Mouse (Mus musculus): ENCODE measurements around the gene Sult1a1. TPM values are rescaled to one million over a fixed set of nuclear protein-coding genes. Genes with fewer than 3 reads are reported as not detected.

The Sult1a1 gene
- total and polyA plus RNA-seq, 2 experiments from 2014 or later = 17.5 to 18.4 TPM

DNA sequence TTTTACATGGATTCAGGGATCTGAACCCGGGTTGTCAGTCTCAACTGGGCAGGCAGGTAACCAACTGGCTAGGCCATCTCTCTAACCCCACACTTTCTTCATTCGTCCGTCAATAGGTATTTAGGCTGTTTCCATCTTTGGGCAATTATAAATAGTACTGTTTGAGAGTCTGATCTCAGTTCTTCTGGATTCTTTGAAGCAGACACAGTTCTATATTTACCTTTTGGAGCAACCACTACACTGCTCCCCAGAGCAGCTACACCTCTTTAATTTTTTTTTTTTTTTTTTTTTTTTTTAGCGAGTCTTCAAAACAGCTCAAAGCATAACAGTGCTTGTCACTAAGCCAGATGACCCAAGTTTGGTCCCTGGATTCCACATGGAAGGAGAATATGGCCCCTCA, 39.4 kb upstream of the Sult1a1 start:
- no peak for ATAC-seq (ENCODE audit: low FRiP score)
- DNase-seq (ENCODE audit: low spot score) = no peak
- Histone ChIP-seq H3K4me1 (ENCODE audit: insufficient read depth, low read length) (no peaks in the 10 kb centered on the region), H3K4me2 (ENCODE audit: low read depth, low read length, poor library complexity, severe bottlenecking) (no peak overlapping the region), H3K27me3 (ENCODE audit: insufficient read depth, low read length) (no peaks in the 10 kb centered on the region), H3K9me3 (ENCODE audit: low read length) (no peaks in the 10 kb centered on the region), H3K36me3 (ENCODE audit: insufficient read depth, low read length) (no peaks in the 10 kb centered on the region), H3K27ac (ENCODE audit: low read depth, low read length) (no peak overlapping the region), H3K9ac (replicated peaks; ENCODE audit: low read length, poor library complexity, severe bottlenecking) (no peak overlapping the region), H3K4me3 (ENCODE audit: low read depth, low read length) (no peak overlapping the region)
- WGBS = 86% methylated on average over 4 of the region's 4 CpGs
- no peak for TF ChIP-seq CTCF (IDR thresholded peaks at IDR 0.05)

DNA sequence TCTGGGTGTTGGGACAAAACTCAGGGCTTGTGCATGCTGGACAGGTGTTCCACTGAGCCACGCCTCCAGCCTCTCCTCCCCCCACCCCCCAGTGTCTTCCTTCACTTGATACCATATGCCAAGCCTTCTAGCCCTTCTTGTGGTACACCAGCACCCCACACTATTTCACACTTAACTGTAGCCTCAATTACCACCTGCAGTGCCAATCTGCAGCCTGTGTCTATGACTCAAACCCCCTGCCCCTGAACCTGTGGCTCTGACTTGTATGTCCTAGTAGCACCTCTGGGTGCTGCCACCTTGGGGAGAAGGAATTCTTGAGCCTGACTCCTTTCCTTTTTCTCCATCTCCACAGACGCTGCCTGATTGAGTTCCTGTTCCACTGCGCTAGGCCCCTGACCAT, 35.7 kb upstream of the Sult1a1 start:
- Histone ChIP-seq H3K27me3 (ENCODE audit: insufficient read depth, low read length) (no peaks in the 10 kb centered on the region), H3K36me3 (ENCODE audit: insufficient read depth, low read length) (no peaks in the 10 kb centered on the region), H3K4me1 (ENCODE audit: insufficient read depth, low read length) (no peaks in the 10 kb centered on the region), H3K4me3 (ENCODE audit: low read depth, low read length) (no peak overlapping the region), H3K27ac (ENCODE audit: low read depth, low read length) (no peak overlapping the region), H3K9ac (replicated peaks; ENCODE audit: low read length, poor library complexity, severe bottlenecking) (no peak overlapping the region), H3K4me2 (ENCODE audit: low read depth, low read length, poor library complexity, severe bottlenecking) (no peak overlapping the region), H3K9me3 (ENCODE audit: low read length) (no peaks in the 10 kb centered on the region)
- DNase-seq (ENCODE audit: low spot score) (no peak), ATAC-seq (ENCODE audit: low FRiP score) (no peak)
- no peak for TF ChIP-seq CTCF (IDR thresholded peaks at IDR 0.05)
- WGBS = 78% methylated on average over 3 of the region's 3 CpGs

GRCm38 (mm10) chr7:126710266-126710665, 34.0 kb upstream of the Sult1a1 start:
- H3K9me3 ChIP-seq (ENCODE audit: low read length) = no peaks in the 10 kb centered on the region
- no peaks in the 10 kb centered on the region for H3K36me3 ChIP-seq (ENCODE audit: insufficient read depth, low read length)
- TF ChIP-seq CTCF (IDR thresholded peaks at IDR 0.05) = no peak
- no peak overlapping the region for H3K4me2 ChIP-seq (ENCODE audit: low read depth, low read length, poor library complexity, severe bottlenecking)
- H3K4me1 ChIP-seq (ENCODE audit: insufficient read depth, low read length) = no peaks in the 10 kb centered on the region
- no peak overlapping the region for H3K9ac ChIP-seq (replicated peaks; ENCODE audit: low read length, poor library complexity, severe bottlenecking)
- 83% methylated on average over 4 of the region's 4 CpGs for WGBS
- H3K27me3 ChIP-seq (ENCODE audit: insufficient read depth, low read length) = no peaks in the 10 kb centered on the region
- H3K4me3 ChIP-seq (ENCODE audit: low read depth, low read length) = no peak overlapping the region
- no peak overlapping the region for H3K27ac ChIP-seq (ENCODE audit: low read depth, low read length)
- DNase-seq (ENCODE audit: low spot score) = no peak
- ATAC-seq (ENCODE audit: low FRiP score) = no peak

GRCm38 (mm10) chr7:126708175-126708952, 32.1 kb upstream of the Sult1a1 start:
- Histone ChIP-seq H3K4me1 (ENCODE audit: insufficient read depth, low read length) (no peaks in the 10 kb centered on the region), H3K36me3 (ENCODE audit: insufficient read depth, low read length) (no peaks in the 10 kb centered on the region), H3K9me3 (ENCODE audit: low read length) (no peaks in the 10 kb centered on the region), H3K4me3 (ENCODE audit: low read depth, low read length) (no peak overlapping the region), H3K27me3 (ENCODE audit: insufficient read depth, low read length) (no peaks in the 10 kb centered on the region), H3K9ac (replicated peaks; ENCODE audit: low read length, poor library complexity, severe bottlenecking) (no peak overlapping the region), H3K4me2 (ENCODE audit: low read depth, low read length, poor library complexity, severe bottlenecking) (no peak overlapping the region), H3K27ac (ENCODE audit: low read depth, low read length) (no peak overlapping the region)
- TF ChIP-seq CTCF (IDR thresholded peaks at IDR 0.05) = no peak
- ATAC-seq (ENCODE audit: low FRiP score) = no peak
- DNase-seq (ENCODE audit: low spot score) = no peak
- WGBS = 87% methylated on average over 10 of the region's 10 CpGs

DNA sequence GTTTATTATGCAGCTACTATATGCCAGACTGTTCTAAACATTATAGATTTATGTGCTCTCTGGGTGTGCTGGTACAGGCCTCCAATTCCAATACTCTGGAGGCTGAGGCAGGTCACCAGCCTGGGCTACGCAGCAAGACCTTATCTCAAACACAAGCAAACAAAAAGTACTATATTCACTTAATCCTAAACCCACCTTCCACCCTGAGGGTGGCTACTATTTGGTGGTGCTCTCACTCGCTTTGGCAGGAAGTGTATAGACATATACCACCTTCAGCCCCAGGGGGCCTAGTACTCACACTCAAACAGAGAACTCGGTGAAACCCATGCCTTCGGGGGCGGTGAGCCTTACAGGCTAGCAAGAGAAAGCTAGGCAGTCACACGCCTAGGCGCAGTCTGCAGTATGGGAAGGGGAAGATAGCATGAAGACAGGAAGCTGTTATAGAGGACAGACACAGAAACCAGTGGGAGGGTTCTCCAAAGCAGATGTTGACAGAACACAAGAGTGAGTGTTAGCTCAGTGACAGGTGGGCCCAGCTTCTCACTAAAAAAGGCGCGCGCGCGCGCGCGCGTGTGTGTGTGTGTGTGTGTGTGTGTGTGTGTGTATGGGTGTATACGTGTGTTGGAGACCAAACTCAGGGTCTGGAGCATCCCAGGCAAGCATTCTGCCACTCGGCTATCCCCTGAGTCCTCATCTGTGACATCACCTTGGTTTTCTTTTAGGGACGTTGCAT, 31.4 kb upstream of the Sult1a1 start, which contains the start of gene Coro1a:
TSS of gene Coro1a (minus strand) at position 346 of the 733 bp plus-strand sequence.
- Histone ChIP-seq H3K27ac (ENCODE audit: low read depth, low read length) (no peak within 1 kb of the TSS), H3K4me3 (ENCODE audit: low read depth, low read length) (no peak within 1 kb of the TSS), H3K27me3 (ENCODE audit: insufficient read depth, low read length) (no peaks in the 10 kb centered on the region), H3K36me3 (ENCODE audit: insufficient read depth, low read length) (no peaks in the 10 kb centered on the region), H3K9me3 (ENCODE audit: low read length) (no peaks in the 10 kb centered on the region), H3K4me2 (ENCODE audit: low read depth, low read length, poor library complexity, severe bottlenecking) (no peak within 1 kb of the TSS), H3K9ac (replicated peaks; ENCODE audit: low read length, poor library complexity, severe bottlenecking) (no peak within 1 kb of the TSS), H3K4me1 (ENCODE audit: insufficient read depth, low read length) (peaks cover 6% of the 10 kb centered on the region; the same call in 1 of the 2 replicates)
- no peak for TF ChIP-seq CTCF (IDR thresholded peaks at IDR 0.05)
- no peak for ATAC-seq (ENCODE audit: low FRiP score)
- 90% methylated on average over 19 of the region's 19 CpGs for WGBS
- no peak for DNase-seq (ENCODE audit: low spot score)

Data from midbrain, postnatal 0 days (tissue).